Mouse (Mus musculus): ENCODE measurements around the gene Galc. TPM values are rescaled to one million over a fixed set of nuclear protein-coding genes. Genes with fewer than 3 reads are reported as not detected.

Gene Galc
- polyA plus RNA-seq (2016; fragmentation: Nextera tagmentation; extraction: Ambion mirVana): 11.2 and 12.3 TPM in 2 replicates

GRCm38 (mm10) chr12:98258845-98259517 is at the start of gene Galc:
Gene Galc (minus strand): TSS chr12:98259459.
- under 1% methylated on average over 72 of the region's 76 CpGs for WGBS
- peak; percentile 96 for ATAC-seq (ENCODE audit: low FRiP score, low read depth)
- no peaks in the 10 kb centered on the region for H3K4me1 ChIP-seq
- peak within 1 kb of the TSS; percentile 70 for H3K4me2 ChIP-seq (replicated peaks)
- H3K27me3 ChIP-seq (replicated peaks): no peaks in the 10 kb centered on the region
- peak within 1 kb of the TSS; percentile 90 for H3K27ac ChIP-seq
- H3K4me3 ChIP-seq: peak within 1 kb of the TSS; percentile 69
- no peaks in the 10 kb centered on the region for H3K36me3 ChIP-seq
- H3K9me3 ChIP-seq: no peaks in the 10 kb centered on the region
- H3K9ac ChIP-seq: peak within 1 kb of the TSS; percentile 83

- Histone ChIP-seq H3K27ac (no peak overlapping the region), H3K36me3 (no peaks in the 10 kb centered on the region), H3K4me2 (replicated peaks) (no peak overlapping the region), H3K4me1 (no peaks in the 10 kb centered on the region), H3K9ac (no peak overlapping the region), H3K9me3 (no peaks in the 10 kb centered on the region), H3K27me3 (replicated peaks) (no peaks in the 10 kb centered on the region), H3K4me3 (no peak overlapping the region)
- 88% methylated on average over 7 of the region's 7 CpGs for WGBS
- ATAC-seq (ENCODE audit: low FRiP score, low read depth): no peak
Observed at GRCm38 (mm10) chr12:98307179-98307915, 48.1 kb upstream of the Galc start.

- 85% methylated on average over 1 of the region's 1 CpGs for WGBS
- Histone ChIP-seq H3K9me3 (no peaks in the 10 kb centered on the region), H3K9ac (no peak overlapping the region)
Observed at GRCm38 (mm10) chr12:98303013-98303412, 43.8 kb upstream of the Galc start.

GRCm38 (mm10) chr12:98301980-98302379 is 42.7 kb upstream of the Galc start:
- no peaks in the 10 kb centered on the region for H3K27me3 ChIP-seq (replicated peaks)
- H3K9me3 ChIP-seq: no peaks in the 10 kb centered on the region
- no peaks in the 10 kb centered on the region for H3K36me3 ChIP-seq
- no peak overlapping the region for H3K4me2 ChIP-seq (replicated peaks)
- no peaks in the 10 kb centered on the region for H3K4me1 ChIP-seq
- no peak overlapping the region for H3K27ac ChIP-seq
- H3K4me3 ChIP-seq: no peak overlapping the region
- 89% methylated on average over 5 of the region's 5 CpGs for WGBS
- ATAC-seq (ENCODE audit: low FRiP score, low read depth): no peak
- no peak overlapping the region for H3K9ac ChIP-seq

More at GRCm38 (mm10) chr12:98303013-98303412, 43.8 kb upstream of the Galc start:
- Histone ChIP-seq H3K4me2 (replicated peaks) (no peak overlapping the region), H3K27me3 (replicated peaks) (no peaks in the 10 kb centered on the region), H3K36me3 (no peaks in the 10 kb centered on the region), H3K4me3 (no peak overlapping the region), H3K4me1 (no peaks in the 10 kb centered on the region), H3K27ac (no peak overlapping the region)
- ATAC-seq (ENCODE audit: low FRiP score, low read depth): no peak

DNA sequence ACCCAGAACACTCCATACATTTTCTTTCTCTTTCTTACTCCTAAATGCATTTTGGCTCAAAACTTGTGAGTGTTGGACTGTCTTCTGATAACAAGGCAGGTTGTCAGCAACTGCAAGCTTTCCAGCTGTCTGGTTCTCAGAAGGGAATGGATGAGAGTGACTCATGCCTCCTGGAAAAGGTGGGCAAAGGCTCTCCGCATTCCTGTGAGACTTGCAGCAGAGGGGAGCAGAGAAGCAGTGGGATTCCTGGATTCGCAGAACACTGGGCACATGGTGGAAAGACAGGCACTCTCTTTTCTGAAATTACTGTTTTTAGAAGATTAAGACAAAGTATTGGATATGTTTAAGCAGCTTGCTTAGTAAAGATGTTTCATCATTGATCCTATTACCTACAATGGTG is 35.0 kb upstream of the Galc start:
- H3K27me3 ChIP-seq (replicated peaks): no peaks in the 10 kb centered on the region
- H3K36me3 ChIP-seq: no peaks in the 10 kb centered on the region
- H3K9me3 ChIP-seq: no peaks in the 10 kb centered on the region
- H3K4me2 ChIP-seq (replicated peaks): no peak overlapping the region
- H3K27ac ChIP-seq: no peak overlapping the region
- no peak overlapping the region for H3K9ac ChIP-seq
- no peak for ATAC-seq (ENCODE audit: low FRiP score, low read depth)
- H3K4me1 ChIP-seq: no peaks in the 10 kb centered on the region
- whole genome bisulfite sequencing: 86% methylated on average over 2 of the region's 2 CpGs
- H3K4me3 ChIP-seq: no peak overlapping the region

DNA sequence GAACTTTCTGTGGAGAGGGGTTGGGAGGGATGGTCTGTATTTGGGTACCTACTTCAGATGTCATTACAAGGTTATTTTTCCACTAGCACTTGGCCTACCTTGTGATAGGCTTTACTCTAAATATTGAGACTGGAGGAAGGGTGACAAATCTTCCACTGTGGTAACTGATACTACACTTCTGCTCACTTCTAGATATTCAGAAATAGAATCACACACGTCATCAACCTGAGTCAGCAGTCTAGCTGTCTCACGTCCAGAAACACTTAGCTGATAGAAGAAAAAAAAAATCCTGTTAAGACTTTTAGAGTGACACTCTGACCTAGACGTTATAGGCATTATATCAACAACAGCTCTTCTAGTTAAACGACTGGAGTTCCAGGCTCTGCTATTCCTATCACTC is 33.0 kb upstream of the Galc start:
- H3K4me3 ChIP-seq: no peak overlapping the region
- H3K27ac ChIP-seq: no peak overlapping the region
- no peak overlapping the region for H3K9ac ChIP-seq
- no peak for ATAC-seq (ENCODE audit: low FRiP score, low read depth)
- no peaks in the 10 kb centered on the region for H3K27me3 ChIP-seq (replicated peaks)
- no peaks in the 10 kb centered on the region for H3K4me1 ChIP-seq
- no peak overlapping the region for H3K4me2 ChIP-seq (replicated peaks)
- H3K9me3 ChIP-seq: no peaks in the 10 kb centered on the region
- WGBS: 69% methylated on average over 4 of the region's 4 CpGs
- H3K36me3 ChIP-seq: no peaks in the 10 kb centered on the region

DNA sequence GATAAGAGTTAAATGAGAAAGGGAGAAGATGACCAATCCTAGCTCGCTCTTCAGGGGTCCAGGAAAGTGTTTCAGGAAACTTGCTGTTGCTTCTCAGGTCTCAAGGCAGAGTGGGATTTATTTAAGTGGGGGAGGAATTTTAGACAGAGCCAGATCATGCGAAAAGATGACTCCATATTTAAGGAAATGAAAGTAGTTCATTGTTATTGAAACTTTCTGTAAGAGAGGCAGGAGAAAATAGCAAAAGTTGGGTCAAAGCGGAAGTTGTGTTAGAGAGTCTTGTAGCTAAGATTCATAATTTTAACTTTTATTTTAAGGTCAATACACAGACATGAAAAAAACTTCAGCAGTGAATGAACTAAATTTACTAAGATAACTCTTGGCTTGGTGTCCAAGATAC is 31.2 kb upstream of the Galc start:
- H3K27ac ChIP-seq: no peak overlapping the region
- H3K27me3 ChIP-seq (replicated peaks): no peaks in the 10 kb centered on the region
- ATAC-seq (ENCODE audit: low FRiP score, low read depth): no peak
- WGBS: 89% methylated on average over 3 of the region's 3 CpGs
- H3K4me1 ChIP-seq: no peaks in the 10 kb centered on the region
- H3K36me3 ChIP-seq: no peaks in the 10 kb centered on the region
- H3K4me2 ChIP-seq (replicated peaks): no peak overlapping the region
- H3K9me3 ChIP-seq: no peaks in the 10 kb centered on the region
- no peak overlapping the region for H3K4me3 ChIP-seq
- no peak overlapping the region for H3K9ac ChIP-seq

DNA sequence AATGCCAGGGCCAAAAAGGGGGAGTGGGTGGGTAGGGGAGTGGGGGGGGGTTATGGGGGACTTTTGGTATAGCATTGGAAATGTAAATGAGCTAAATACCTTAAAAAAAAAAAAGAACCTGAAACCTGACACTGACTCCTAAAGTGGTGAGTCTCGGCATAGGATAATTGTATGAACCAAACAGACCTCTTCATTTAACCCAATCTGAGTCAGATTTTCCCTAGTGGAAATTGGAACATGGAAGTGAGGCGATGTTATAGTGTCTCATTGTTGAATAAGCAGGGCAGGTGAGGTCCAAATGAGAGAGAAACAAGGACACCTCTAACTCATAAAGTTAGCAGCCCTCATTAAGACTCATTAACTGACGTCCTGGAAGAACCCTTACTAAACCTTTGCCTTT is 25.2 kb upstream of the Galc start:
- no peak for ATAC-seq (ENCODE audit: low FRiP score, low read depth)
- WGBS: 90% methylated on average over 3 of the region's 3 CpGs
- H3K27me3 ChIP-seq (replicated peaks): no peaks in the 10 kb centered on the region

DNA sequence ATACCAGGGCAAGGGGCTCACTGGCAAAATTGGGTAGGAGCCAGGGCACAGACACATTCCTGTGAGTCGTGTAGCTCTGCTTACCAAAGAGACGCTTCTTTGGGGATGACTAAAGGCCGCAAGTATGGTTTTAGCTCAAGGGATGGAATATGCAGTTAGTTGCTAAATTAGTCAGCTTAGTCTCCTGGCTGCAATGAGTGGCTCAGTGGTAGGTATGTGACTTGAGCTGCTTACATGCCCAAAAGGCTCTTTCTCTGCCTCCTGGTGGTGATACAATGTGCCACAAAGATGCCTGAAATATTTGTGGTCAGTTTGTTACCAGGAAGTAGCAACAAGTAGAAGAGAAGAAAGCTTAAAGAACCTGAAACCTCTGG is 24.2 kb upstream of the Galc start:
- 79% methylated on average over 3 of the region's 3 CpGs for WGBS
- no peaks in the 10 kb centered on the region for H3K36me3 ChIP-seq
- H3K9me3 ChIP-seq: no peaks in the 10 kb centered on the region
- H3K9ac ChIP-seq: no peak overlapping the region
- no peak overlapping the region for H3K4me3 ChIP-seq
- H3K27me3 ChIP-seq (replicated peaks): no peaks in the 10 kb centered on the region
- no peak overlapping the region for H3K27ac ChIP-seq
- H3K4me2 ChIP-seq (replicated peaks): no peak overlapping the region
- ATAC-seq (ENCODE audit: low FRiP score, low read depth): no peak
- H3K4me1 ChIP-seq: no peaks in the 10 kb centered on the region

More for the DNA sequence above, 25.2 kb upstream of the Galc start:
- H3K9me3 ChIP-seq: no peaks in the 10 kb centered on the region
- H3K9ac ChIP-seq: no peak overlapping the region
- H3K27ac ChIP-seq: no peak overlapping the region
- H3K4me3 ChIP-seq: no peak overlapping the region
- H3K4me1 ChIP-seq: no peaks in the 10 kb centered on the region
- H3K4me2 ChIP-seq (replicated peaks): no peak overlapping the region
- H3K36me3 ChIP-seq: no peaks in the 10 kb centered on the region

DNA sequence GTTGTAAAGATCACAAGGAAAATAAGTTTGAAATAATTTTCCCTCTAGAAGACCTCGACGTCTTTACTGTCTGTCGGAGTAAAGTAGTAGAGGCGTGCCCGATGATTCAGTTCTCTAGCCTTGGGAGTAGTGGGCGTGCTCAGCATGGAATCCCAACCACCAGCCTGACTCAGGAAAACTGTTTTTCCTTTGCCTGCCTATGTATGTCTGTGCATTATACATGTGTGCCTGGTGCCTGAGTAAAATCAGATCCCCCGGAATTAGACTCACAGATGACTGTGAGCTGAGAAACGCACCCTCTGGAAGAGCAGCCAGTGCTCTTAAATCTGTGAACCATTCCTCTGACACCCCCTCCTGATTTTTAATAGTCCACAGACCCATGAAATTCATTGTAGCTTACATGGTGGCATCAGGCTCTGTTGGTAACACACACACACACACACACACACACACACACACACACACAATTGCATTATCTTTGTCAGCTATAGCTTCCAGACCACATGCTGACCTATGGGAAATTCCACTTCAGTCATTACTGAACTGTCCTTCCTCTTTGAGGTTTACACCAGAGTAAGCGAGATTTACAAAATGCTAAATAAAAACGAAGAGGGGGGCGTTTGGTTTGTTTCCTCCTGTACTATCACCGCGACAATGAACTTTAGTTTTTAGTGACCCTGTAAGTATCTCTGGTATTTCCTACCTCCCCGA is 23.7 kb upstream of the Galc start:
- H3K27me3 ChIP-seq (replicated peaks): no peaks in the 10 kb centered on the region
- WGBS: 84% methylated on average over 14 of the region's 14 CpGs
- no peak for ATAC-seq (ENCODE audit: low FRiP score, low read depth)

DNA sequence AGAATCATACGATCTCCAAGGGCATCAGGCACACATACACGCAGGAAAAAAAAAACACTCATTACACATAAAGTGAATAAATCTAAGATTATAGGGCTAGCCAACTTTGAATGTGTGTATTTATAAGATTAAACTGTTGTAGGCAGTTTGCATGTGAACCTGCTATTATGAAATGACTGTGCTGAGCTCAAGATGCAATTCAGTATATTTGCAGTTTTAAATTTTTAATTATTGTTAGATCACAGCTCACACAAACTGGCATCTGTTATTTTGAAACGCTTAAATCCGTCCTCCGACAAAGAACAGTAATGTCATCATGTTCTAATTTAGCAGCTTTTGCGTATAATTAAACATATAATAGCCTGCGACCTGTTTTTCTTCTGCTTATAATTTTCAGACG is 21.7 kb upstream of the Galc start:
- no peak for ATAC-seq (ENCODE audit: low FRiP score, low read depth)
- Histone ChIP-seq H3K4me1 (no peaks in the 10 kb centered on the region), H3K9ac (no peak overlapping the region), H3K36me3 (no peaks in the 10 kb centered on the region), H3K4me2 (replicated peaks) (no peak overlapping the region), H3K27me3 (replicated peaks) (no peaks in the 10 kb centered on the region), H3K27ac (no peak overlapping the region), H3K9me3 (no peaks in the 10 kb centered on the region), H3K4me3 (no peak overlapping the region)
- 83% methylated on average over 8 of the region's 8 CpGs for WGBS

More for the DNA sequence above, 23.7 kb upstream of the Galc start:
- H3K36me3 ChIP-seq: no peaks in the 10 kb centered on the region
- H3K4me1 ChIP-seq: no peaks in the 10 kb centered on the region
- H3K4me2 ChIP-seq (replicated peaks): no peak overlapping the region
- no peak overlapping the region for H3K27ac ChIP-seq
- H3K9me3 ChIP-seq: no peaks in the 10 kb centered on the region
- no peak overlapping the region for H3K9ac ChIP-seq
- H3K4me3 ChIP-seq: no peak overlapping the region

GRCm38 (mm10) chr12:98280530-98280929 is 21.3 kb upstream of the Galc start:
- no peak for ATAC-seq (ENCODE audit: low FRiP score, low read depth)
- Histone ChIP-seq H3K36me3 (no peaks in the 10 kb centered on the region), H3K9me3 (no peaks in the 10 kb centered on the region), H3K4me2 (replicated peaks) (no peak overlapping the region), H3K27ac (no peak overlapping the region), H3K9ac (no peak overlapping the region), H3K4me1 (no peaks in the 10 kb centered on the region), H3K27me3 (replicated peaks) (no peaks in the 10 kb centered on the region), H3K4me3 (no peak overlapping the region)
- WGBS: 33% methylated on average over 5 of the region's 5 CpGs

Measured in neural tube, embryonic 12.5 days (tissue).